Mouse (Mus musculus): ENCODE measurements around the gene Hand1. TPM values are rescaled to one million over a fixed set of nuclear protein-coding genes. Genes with fewer than 3 reads are reported as not detected.
A peak's percentile ranks its signal among the peaks of the same experiment; 100 is the strongest.

Hand1 gene
- polyA plus RNA-seq, 1 experiment from 2014 or later, result not detected

GRCm38 (mm10) chr11:57797828-57798227 is 34.8 kb downstream of the Hand1 start:
- 83% methylated on average over 9 of the region's 9 CpGs for WGBS
- Histone ChIP-seq H3K4me1 (replicated peaks) (peaks cover 18% of the 10 kb centered on the region), H3K4me2 (no peak overlapping the region), H3K9me3 (no peaks in the 10 kb centered on the region), H3K27ac (replicated peaks) (no peak overlapping the region), H3K4me3 (no peak overlapping the region), H3K27me3 (no peaks in the 10 kb centered on the region), H3K9ac (no peak overlapping the region), H3K36me3 (no peaks in the 10 kb centered on the region)
- ATAC-seq (ENCODE audit: low FRiP score, low read depth), result no peak

- ATAC-seq (ENCODE audit: low FRiP score, low read depth), result no peak
- Histone ChIP-seq H3K27ac (replicated peaks) (no peak overlapping the region), H3K9me3 (no peaks in the 10 kb centered on the region), H3K36me3 (no peaks in the 10 kb centered on the region), H3K4me2 (no peak overlapping the region), H3K4me3 (no peak overlapping the region), H3K9ac (no peak overlapping the region), H3K27me3 (no peaks in the 10 kb centered on the region), H3K4me1 (replicated peaks) (peaks cover 2% of the 10 kb centered on the region)
- 56% methylated on average over 6 of the region's 6 CpGs for WGBS
Observed at GRCm38 (mm10) chr11:57795086-57795485, 37.5 kb downstream of the Hand1 start.

GRCm38 (mm10) chr11:57790866-57791535 is 41.6 kb downstream of the Hand1 start:
- no peak overlapping the region for H3K4me3 ChIP-seq
- no peak overlapping the region for H3K27ac ChIP-seq (replicated peaks)
- H3K27me3 ChIP-seq, result no peaks in the 10 kb centered on the region
- no peaks in the 10 kb centered on the region for H3K36me3 ChIP-seq
- ATAC-seq (ENCODE audit: low FRiP score, low read depth), result no peak
- H3K9me3 ChIP-seq, result no peaks in the 10 kb centered on the region
- H3K4me1 ChIP-seq (replicated peaks), result peaks cover 16% of the 10 kb centered on the region
- H3K9ac ChIP-seq, result no peak overlapping the region
- H3K4me2 ChIP-seq, result no peak overlapping the region
- 21% methylated on average over 21 of the region's 21 CpGs for WGBS

- Histone ChIP-seq H3K4me1 (replicated peaks) (peaks cover 20% of the 10 kb centered on the region), H3K27ac (replicated peaks) (no peak overlapping the region), H3K27me3 (no peaks in the 10 kb centered on the region; the same call in 1 of the 2 replicates), H3K36me3 (no peaks in the 10 kb centered on the region), H3K9ac (no peak overlapping the region), H3K9me3 (no peaks in the 10 kb centered on the region), H3K4me3 (no peak overlapping the region), H3K4me2 (no peak overlapping the region)
- no peak for ATAC-seq (ENCODE audit: low FRiP score, low read depth)
- 36% methylated on average over 3 of the region's 3 CpGs for WGBS
Observed at GRCm38 (mm10) chr11:57787913-57788312, 44.7 kb downstream of the Hand1 start.

GRCm38 (mm10) chr11:57786616-57787418 is 45.8 kb downstream of the Hand1 start:
- Histone ChIP-seq H3K27ac (replicated peaks) (peak overlapping the region; percentile 60), H3K9me3 (no peaks in the 10 kb centered on the region), H3K4me3 (no peak overlapping the region), H3K36me3 (no peaks in the 10 kb centered on the region), H3K4me2 (peak overlapping the region; percentile 9), H3K27me3 (no peaks in the 10 kb centered on the region; the same call in 1 of the 2 replicates), H3K9ac (peak overlapping the region; percentile 27), H3K4me1 (replicated peaks) (peaks cover 20% of the 10 kb centered on the region)
- 16% methylated on average over 18 of the region's 18 CpGs for WGBS
- ATAC-seq (ENCODE audit: low FRiP score, low read depth), result peak; percentile 67; the same call in 1 of the 2 replicates

- Histone ChIP-seq H3K4me1 (replicated peaks) (peaks cover 7% of the 10 kb centered on the region), H3K4me3 (no peak overlapping the region), H3K4me2 (no peak overlapping the region), H3K9me3 (no peaks in the 10 kb centered on the region), H3K27ac (replicated peaks) (no peak overlapping the region), H3K27me3 (no peaks in the 10 kb centered on the region), H3K36me3 (no peaks in the 10 kb centered on the region), H3K9ac (no peak overlapping the region)
- no peak for ATAC-seq (ENCODE audit: low FRiP score, low read depth)
- WGBS, result 91% methylated on average over 14 of the region's 14 CpGs
Observed at GRCm38 (mm10) chr11:57779824-57780223, 52.8 kb downstream of the Hand1 start.

Other genes starting within 250 kb of the Hand1 start
- gene Galnt10, start 187.4 kb downstream of the Hand1 start, polyA plus RNA-seq (2015; fragmentation: Nextera tagmentation; extraction: Ambion mirVana), result 14.6 and 15.4 TPM in 2 replicates
- 9.6 and 10.8 TPM in 2 replicates for gene Sap30l, start 31.2 kb downstream of the Hand1 start, polyA plus RNA-seq (2015; fragmentation: Nextera tagmentation; extraction: Ambion mirVana)
- gene Larp1, start 176.2 kb upstream of the Hand1 start, polyA plus RNA-seq (2015; fragmentation: Nextera tagmentation; extraction: Ambion mirVana), result 20.6 and 22.4 TPM in 2 replicates

All from hindbrain, embryonic 15.5 days (tissue).